Mouse (Mus musculus) midbrain, embryonic 11.5 days (tissue): Measurements from ENCODE around the gene Anp32b. TPM values are rescaled to one million over a fixed set of nuclear protein-coding genes. Genes with fewer than 3 reads are reported as not detected.

ENCODE experiments used
- ATAC-seq: fragments of 200-750 bp; cut with Nextera tagmentation; 2 replicates; pipeline ENCODE4 v1.8.0; 2017; ENCODE audit warnings: moderate TSS enrichment, moderate library complexity; ENCODE audit not compliant: low FRiP score
- DNase-seq: peaks from one replicate; pipeline ENCODE4 v3.0.0; 2015; ENCODE audit warnings: low spot score; ENCODE audit errors: missing footprints
- H3K27ac ChIP-seq: fragments of 300-500 bp; sonication (generic); 2 replicates; pipeline ENCODE4 v1.5.1; 2014; ENCODE audit warnings: low read depth, low read length
- H3K27me3 ChIP-seq: fragments of 300-500 bp; sonication (generic); 2 replicates; pipeline ENCODE4 v1.6.1; 2014; ENCODE audit warnings: mild to moderate bottlenecking, low read length, moderate library complexity, mixed read lengths; ENCODE audit not compliant: control insufficient read depth, insufficient read depth
- H3K36me3 ChIP-seq: fragments of 300-500 bp; sonication (generic); 2 replicates; pipeline ENCODE4 v1.6.1; 2014; ENCODE audit warnings: mild to moderate bottlenecking, low read length, moderate library complexity, mixed read lengths; ENCODE audit not compliant: control insufficient read depth, insufficient read depth
- H3K4me1 ChIP-seq: fragments of 300-500 bp; sonication (generic); 2 replicates; pipeline ENCODE4 v1.6.1; 2014; ENCODE audit warnings: low read length; ENCODE audit not compliant: control insufficient read depth, insufficient read depth
- H3K4me2 ChIP-seq: fragments of 300-500 bp; sonication (generic); 2 replicates; pipeline ENCODE4 v1.6.1; 2014; ENCODE audit warnings: mild to moderate bottlenecking, moderate library complexity
- H3K4me3 ChIP-seq: fragments of 300-500 bp; sonication (generic); 2 replicates; pipeline ENCODE4 v1.5.1; 2014; ENCODE audit warnings: low read depth, low read length
- H3K9ac ChIP-seq: fragments of 300-500 bp; sonication (generic); 2 replicates; pipeline ENCODE4 v1.6.1; 2014; ENCODE audit warnings: low read length
- H3K9me3 ChIP-seq: fragments of 300-500 bp; sonication (generic); 2 replicates; pipeline ENCODE4 v1.6.1; 2016; ENCODE audit warnings: low read length; ENCODE audit not compliant: control insufficient read depth
- WGBS: fragments of 180-500 bp; shearing (Covaris S2); extraction: QIAGEN DNeasy Blood & Tissue Kit; methylation state at CpG from one replicate; pipeline ENCODE4 v1.1.7; 2014; 5-methylcytosine and 5-hydroxymethylcytosine counted together
- polyA plus RNA-seq: library from polyadenylated mRNA; unstranded; fragments of >200 nt; fragmentation: Nextera tagmentation; extraction: Ambion mirVana; gene quantifications from 2 replicates; pipeline ENCODE4 v1.2.1, GENCODE M21; 2014

The Anp32b gene
- polyA plus RNA-seq = 285 and 311 TPM in 2 replicates

- peak; percentile 100 for DNase-seq
- H3K36me3 ChIP-seq = no peaks in the 10 kb centered on the region
- H3K27me3 ChIP-seq = no peaks in the 10 kb centered on the region
- H3K27ac ChIP-seq = peak within 1 kb of the TSS; percentile 98
- under 1% methylated on average over 49 of the region's 66 CpGs for WGBS
- no peaks in the 10 kb centered on the region for H3K9me3 ChIP-seq
- H3K9ac ChIP-seq = peak within 1 kb of the TSS; percentile 99
- peak within 1 kb of the TSS; percentile 79 for H3K4me2 ChIP-seq
- H3K4me1 ChIP-seq = peaks cover 20% of the 10 kb centered on the region
- peak within 1 kb of the TSS; percentile 98 for H3K4me3 ChIP-seq
- peak; percentile 94 for ATAC-seq
These were observed at the start of gene Anp32b for GRCm38 (mm10) chr4:46450519-46451131. Anp32b (plus strand) TSS chr4:46450902.

GRCm38 (mm10) chr4:46404042-46404795 lies 46.5 kb upstream of the Anp32b start:
- WGBS = 84% methylated on average over 6 of the region's 6 CpGs
- H3K27ac ChIP-seq = no peak overlapping the region
- ATAC-seq (no peak), DNase-seq (no peak)
- H3K4me3 ChIP-seq = no peak overlapping the region
- no peak overlapping the region for H3K9ac ChIP-seq
- H3K4me1 ChIP-seq = no peaks in the 10 kb centered on the region
- no peaks in the 10 kb centered on the region for H3K36me3 ChIP-seq
- H3K9me3 ChIP-seq = no peaks in the 10 kb centered on the region
- no peak overlapping the region for H3K4me2 ChIP-seq
- H3K27me3 ChIP-seq = no peaks in the 10 kb centered on the region

DNA sequence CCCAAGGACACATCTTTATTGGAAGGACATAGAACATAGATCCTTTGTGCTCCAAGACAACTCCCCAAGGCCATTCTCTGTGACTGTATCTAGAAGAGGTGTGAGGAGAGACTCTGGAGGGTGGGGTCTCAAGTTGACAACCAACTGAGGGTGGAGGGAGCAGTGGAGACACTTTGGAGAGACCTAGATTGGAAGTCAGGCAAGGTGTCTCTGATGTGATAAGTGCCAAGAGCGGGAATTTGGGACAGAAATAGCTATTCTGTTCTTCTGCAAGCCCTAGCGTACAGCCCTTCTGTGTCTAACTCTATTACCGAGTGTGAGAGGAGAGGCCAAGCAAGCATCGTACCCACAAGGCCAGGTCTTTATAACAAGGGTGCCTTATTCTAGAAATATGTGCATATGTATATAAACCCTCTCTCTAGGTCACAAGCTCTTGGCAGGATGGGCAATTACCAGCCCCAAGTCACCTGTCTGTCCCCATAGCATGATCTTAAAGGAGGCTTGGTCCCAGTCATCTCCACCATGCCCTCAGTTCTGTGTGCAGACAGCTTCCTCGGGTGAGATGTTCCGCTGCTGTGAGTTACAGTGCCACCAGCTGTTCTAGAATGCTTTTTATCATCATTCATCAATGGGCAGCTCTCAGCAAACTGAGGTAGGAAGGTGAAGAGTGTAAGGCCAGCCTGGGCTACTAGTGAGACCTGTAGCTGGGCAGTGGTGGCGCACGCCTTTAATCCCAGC lies 43.6 kb upstream of the Anp32b start:
- no peak overlapping the region for H3K4me2 ChIP-seq
- DNase-seq (no peak), ATAC-seq (no peak)
- H3K9ac ChIP-seq = no peak overlapping the region
- no peaks in the 10 kb centered on the region for H3K4me1 ChIP-seq
- no peaks in the 10 kb centered on the region for H3K9me3 ChIP-seq
- 89% methylated on average over 8 of the region's 8 CpGs for WGBS
- no peak overlapping the region for H3K4me3 ChIP-seq
- H3K27me3 ChIP-seq = no peaks in the 10 kb centered on the region
- H3K27ac ChIP-seq = no peak overlapping the region
- no peaks in the 10 kb centered on the region for H3K36me3 ChIP-seq

DNA sequence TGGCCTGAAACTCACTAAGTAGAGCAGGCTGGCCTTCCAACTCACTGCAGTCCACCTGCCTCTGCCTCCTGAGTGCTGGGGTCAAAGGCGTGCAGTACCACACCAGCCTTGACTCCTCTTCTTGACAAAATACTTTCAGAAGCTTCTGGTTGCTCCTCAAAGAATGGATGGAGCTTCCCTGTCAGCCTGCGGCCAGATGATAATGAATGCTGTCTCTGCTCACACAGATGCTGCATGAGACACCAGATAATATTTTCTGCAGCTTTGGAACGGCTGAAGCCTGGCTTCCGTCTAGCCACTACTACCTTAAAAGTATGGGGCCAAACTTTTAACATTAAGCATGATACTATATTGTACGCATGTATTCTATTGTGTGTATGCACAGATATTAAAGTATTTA lies 40.0 kb upstream of the Anp32b start:
- WGBS = 88% methylated on average over 5 of the region's 5 CpGs
- ATAC-seq (no peak), DNase-seq (no peak)
- Histone ChIP-seq H3K27me3 (no peaks in the 10 kb centered on the region), H3K9me3 (no peaks in the 10 kb centered on the region), H3K27ac (no peak overlapping the region; the same call in 1 of the 2 replicates), H3K4me3 (no peak overlapping the region), H3K9ac (no peak overlapping the region), H3K4me2 (no peak overlapping the region), H3K36me3 (no peaks in the 10 kb centered on the region), H3K4me1 (no peaks in the 10 kb centered on the region)

GRCm38 (mm10) chr4:46411489-46411888 lies 39.2 kb upstream of the Anp32b start:
- H3K27ac ChIP-seq = no peak overlapping the region
- ATAC-seq (no peak), DNase-seq (no peak)
- H3K27me3 ChIP-seq = no peaks in the 10 kb centered on the region
- no peak overlapping the region for H3K9ac ChIP-seq
- no peak overlapping the region for H3K4me3 ChIP-seq
- WGBS = 83% methylated on average over 6 of the region's 6 CpGs
- no peak overlapping the region for H3K4me2 ChIP-seq
- H3K4me1 ChIP-seq = no peaks in the 10 kb centered on the region
- H3K9me3 ChIP-seq = no peaks in the 10 kb centered on the region
- no peaks in the 10 kb centered on the region for H3K36me3 ChIP-seq

DNA sequence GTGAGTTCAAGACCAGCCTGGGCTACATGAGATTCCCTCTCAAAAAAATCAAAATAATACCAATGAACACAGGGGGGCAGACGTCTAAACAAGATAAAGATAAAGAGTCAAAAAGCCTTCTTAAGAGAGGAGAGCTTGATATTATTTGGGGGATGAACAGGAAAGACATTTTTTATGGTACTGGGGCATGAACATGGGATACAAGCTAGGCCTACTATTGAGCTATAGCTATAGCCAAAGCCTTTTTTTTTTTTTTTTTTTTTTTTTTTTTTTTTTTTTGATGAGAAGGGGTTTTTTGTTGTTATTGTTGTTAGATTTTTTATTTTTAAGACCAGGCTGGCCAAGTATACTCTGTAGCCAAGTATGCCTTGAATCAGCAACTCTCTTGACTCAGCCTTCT lies 38.6 kb upstream of the Anp32b start:
- Histone ChIP-seq H3K27me3 (no peaks in the 10 kb centered on the region), H3K4me2 (no peak overlapping the region), H3K9me3 (no peaks in the 10 kb centered on the region), H3K36me3 (no peaks in the 10 kb centered on the region), H3K4me1 (no peaks in the 10 kb centered on the region), H3K9ac (no peak overlapping the region), H3K4me3 (no peak overlapping the region), H3K27ac (no peak overlapping the region)
- WGBS = 66% methylated on average over 1 of the region's 1 CpGs
- no peak for DNase-seq
- no peak for ATAC-seq

DNA sequence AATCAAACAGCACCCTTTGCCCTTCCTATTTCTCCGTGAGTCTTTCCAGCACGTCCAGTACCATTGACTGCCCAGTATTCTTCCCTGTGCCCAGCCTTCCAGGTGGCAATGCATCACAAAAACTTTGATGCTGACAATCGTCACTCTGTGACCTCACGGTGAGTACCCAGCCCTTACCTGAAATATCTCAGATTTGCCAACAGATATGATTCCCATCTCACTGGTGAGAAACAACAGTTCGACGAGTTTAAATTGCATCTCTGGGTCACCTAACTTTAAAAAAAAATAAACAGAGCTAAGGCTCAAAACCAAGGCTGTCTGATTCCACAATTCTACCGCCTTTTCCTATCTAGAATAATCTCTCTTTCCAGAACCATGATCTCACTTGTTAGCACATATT lies 37.3 kb upstream of the Anp32b start, which contains the start of gene Hemgn:
Gene Hemgn (minus strand): TSS at position 101 of the 400 bp plus-strand sequence.
- no peak within 1 kb of the TSS for H3K4me3 ChIP-seq
- no peaks in the 10 kb centered on the region for H3K36me3 ChIP-seq
- WGBS = 83% methylated on average over 7 of the region's 7 CpGs
- H3K4me1 ChIP-seq = no peaks in the 10 kb centered on the region
- no peaks in the 10 kb centered on the region for H3K27me3 ChIP-seq
- no peak for DNase-seq
- H3K9ac ChIP-seq = no peak within 1 kb of the TSS
- no peaks in the 10 kb centered on the region for H3K9me3 ChIP-seq
- no peak within 1 kb of the TSS for H3K4me2 ChIP-seq
- H3K27ac ChIP-seq = no peak within 1 kb of the TSS
- ATAC-seq = no peak

DNA sequence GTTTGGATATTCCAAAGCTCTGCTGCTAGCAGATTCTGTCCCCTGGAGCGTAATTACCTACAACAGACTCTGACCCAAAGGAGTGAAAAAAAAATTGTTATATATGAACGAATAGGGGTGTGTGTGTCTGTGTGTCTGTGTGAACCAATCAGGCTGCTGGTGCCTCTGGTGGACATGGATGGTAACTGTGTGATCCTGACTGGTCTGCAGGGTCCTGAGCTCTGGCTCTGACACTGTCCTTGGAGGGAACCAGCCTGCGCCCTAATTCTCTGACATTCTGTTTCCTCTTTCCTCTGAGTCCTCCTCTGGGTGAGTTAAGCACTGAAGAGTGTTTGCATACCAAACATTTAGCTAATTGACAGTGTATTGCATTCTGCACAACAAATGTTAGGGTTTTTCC lies 33.2 kb upstream of the Anp32b start:
- H3K4me2 ChIP-seq = no peak overlapping the region
- H3K9ac ChIP-seq = no peak overlapping the region
- H3K4me3 ChIP-seq = no peak overlapping the region
- ATAC-seq (no peak), DNase-seq (no peak)
- H3K9me3 ChIP-seq = no peaks in the 10 kb centered on the region
- H3K27me3 ChIP-seq = no peaks in the 10 kb centered on the region
- no peaks in the 10 kb centered on the region for H3K36me3 ChIP-seq
- WGBS = 69% methylated on average over 3 of the region's 3 CpGs
- H3K27ac ChIP-seq = no peak overlapping the region
- no peaks in the 10 kb centered on the region for H3K4me1 ChIP-seq

- Histone ChIP-seq H3K27ac (no peak overlapping the region), H3K4me2 (no peak overlapping the region), H3K9ac (no peak overlapping the region), H3K4me1 (no peaks in the 10 kb centered on the region), H3K9me3 (no peaks in the 10 kb centered on the region), H3K4me3 (no peak overlapping the region), H3K27me3 (no peaks in the 10 kb centered on the region), H3K36me3 (no peaks in the 10 kb centered on the region)
- DNase-seq = no peak
- ATAC-seq = no peak
- 92% methylated on average over 9 of the region's 9 CpGs for whole genome bisulfite sequencing
These were observed 31.9 kb upstream of the Anp32b start for GRCm38 (mm10) chr4:46418851-46419250.
